Mouse (Mus musculus): ENCODE data around the gene Sphk2. TPM values are rescaled to one million over a fixed set of nuclear protein-coding genes. Genes with fewer than 3 reads are reported as not detected.

The Sphk2 gene
- total RNA-seq, 2 experiments from 2014 or later = 23.0 to 24.6 TPM

GRCm38 (mm10) chr7:45702809-45703520 is 14.8 kb downstream of the Sphk2 start:
- DNase-seq (ENCODE audit: extremely low spot score in 1 of 2, low spot score in 2 of 2) = no peak
- intact Hi-C loops (cut with DNase I) = no loop called here

- DNase-seq (ENCODE audit: extremely low spot score in 1 of 2, low spot score in 2 of 2) = no peak
- intact Hi-C loops (cut with DNase I) = no loop called here
These were observed 15.5 kb downstream of the Sphk2 start for GRCm38 (mm10) chr7:45702316-45702715.

- no peak for DNase-seq (ENCODE audit: extremely low spot score in 1 of 2, low spot score in 2 of 2)
- intact Hi-C loops (cut with DNase I) = no loop called here
These were observed 16.2 kb downstream of the Sphk2 start for GRCm38 (mm10) chr7:45701607-45702006.

GRCm38 (mm10) chr7:45701072-45701471 is 16.7 kb downstream of the Sphk2 start:
- intact Hi-C loops (cut with DNase I) = no loop called here

GRCm38 (mm10) chr7:45700301-45701015 is 17.3 kb downstream of the Sphk2 start:
- intact Hi-C loops (cut with DNase I) = no loop called here
- DNase-seq (ENCODE audit: extremely low spot score in 1 of 2, low spot score in 2 of 2) = peak in 1 of 2 experiments; percentile 80

More at GRCm38 (mm10) chr7:45701072-45701471, 16.7 kb downstream of the Sphk2 start:
- DNase-seq (ENCODE audit: extremely low spot score in 1 of 2, low spot score in 2 of 2) = no peak

- intact Hi-C loops (cut with DNase I) = no loop called here
- DNase-seq (ENCODE audit: extremely low spot score in 1 of 2, low spot score in 2 of 2) = peak in 1 of 2 experiments; percentile 74
These were observed 18.2 kb downstream of the Sphk2 start, which contains the start of gene Car11 for GRCm38 (mm10) chr7:45699523-45700141. Gene Car11 (plus strand): TSS chr7:45699843.

- no peak for DNase-seq (ENCODE audit: extremely low spot score in 1 of 2, low spot score in 2 of 2)
- intact Hi-C loops (cut with DNase I) = no loop called here
These were observed 19.9 kb downstream of the Sphk2 start for GRCm38 (mm10) chr7:45697894-45698293.

GRCm38 (mm10) chr7:45695098-45695497 is 22.7 kb downstream of the Sphk2 start:
- intact Hi-C loops (cut with DNase I) = no loop called here
- DNase-seq (ENCODE audit: extremely low spot score in 1 of 2, low spot score in 2 of 2) = no peak

- DNase-seq (ENCODE audit: extremely low spot score in 1 of 2, low spot score in 2 of 2) = peak in 1 of 2 experiments; percentile 36
These were observed 23.7 kb downstream of the Sphk2 start, which contains the start of gene Sec1 for GRCm38 (mm10) chr7:45693921-45694591. Gene Sec1 (minus strand): TSS chr7:45694402.

GRCm38 (mm10) chr7:45692364-45692763 is 25.4 kb downstream of the Sphk2 start:
- DNase-seq (ENCODE audit: extremely low spot score in 1 of 2, low spot score in 2 of 2) = no peak

More at GRCm38 (mm10) chr7:45693921-45694591, 23.7 kb downstream of the Sphk2 start, which contains the start of gene Sec1:
- intact Hi-C loops (cut with DNase I) = loop anchor here (5.0 kb wide), 1 partner anchor 87 kb away; no protein-coding TSS in a partner anchor

GRCm38 (mm10) chr7:45689800-45690199 is 28.0 kb downstream of the Sphk2 start:
- intact Hi-C loops (cut with DNase I) = loop anchor here (5.0 to 10.0 kb wide), 2 partner anchors 82 to 215 kb away; no protein-coding TSS in a partner anchor
- no peak for DNase-seq (ENCODE audit: extremely low spot score in 1 of 2, low spot score in 2 of 2)

More at GRCm38 (mm10) chr7:45692364-45692763, 25.4 kb downstream of the Sphk2 start:
- intact Hi-C loops (cut with DNase I) = loop anchor here (5.0 kb wide), 1 partner anchor 85 kb away; no protein-coding TSS in a partner anchor

GRCm38 (mm10) chr7:45689099-45689498 is 28.7 kb downstream of the Sphk2 start:
- DNase-seq (ENCODE audit: extremely low spot score in 1 of 2, low spot score in 2 of 2) = no peak
- intact Hi-C loops (cut with DNase I) = loop anchor here (10.0 kb wide), 1 partner anchor 214 kb away; no protein-coding TSS in a partner anchor

- no peak for DNase-seq (ENCODE audit: extremely low spot score in 1 of 2, low spot score in 2 of 2)
- intact Hi-C loops (cut with DNase I) = loop anchor here (10.0 kb wide), 1 partner anchor 212 kb away; no protein-coding TSS in a partner anchor
These were observed 31.0 kb downstream of the Sphk2 start for GRCm38 (mm10) chr7:45686841-45687240.

- intact Hi-C loops (cut with DNase I) = loop anchor here (10.0 kb wide), 1 partner anchor 211 kb away; no protein-coding TSS in a partner anchor
These were observed 32.0 kb downstream of the Sphk2 start for GRCm38 (mm10) chr7:45685811-45686210.

GRCm38 (mm10) chr7:45683396-45684050 is 34.3 kb downstream of the Sphk2 start, which contains the start of gene Ntn5:
Gene Ntn5 (plus strand): TSS chr7:45684022.
- intact Hi-C loops (cut with DNase I) = loop anchor here (5.0 to 10.0 kb wide), 3 partner anchors 41 to 209 kb away; partner anchors contain the start of gene Rasip1
- DNase-seq (ENCODE audit: extremely low spot score in 1 of 2, low spot score in 2 of 2) = no peak

More at GRCm38 (mm10) chr7:45685811-45686210, 32.0 kb downstream of the Sphk2 start:
- DNase-seq (ENCODE audit: extremely low spot score in 1 of 2, low spot score in 2 of 2) = no peak

GRCm38 (mm10) chr7:45682144-45683126 is 35.4 kb downstream of the Sphk2 start:
- intact Hi-C loops (cut with DNase I) = loop anchor here (5.0 to 10.0 kb wide), 3 partner anchors 40 to 208 kb away; partner anchors contain the start of gene Rasip1
- DNase-seq (ENCODE audit: extremely low spot score in 1 of 2, low spot score in 2 of 2) = peak; percentile 80 to 92

All from left cerebral cortex, postnatal 10 days (tissue).